Comparison of ENCODE assay signal across 31 mouse cellular contexts in genomic region chr1:53210136-53210535, GRCm38 (mm10). TPM values are rescaled to one million over a fixed set of nuclear protein-coding genes. Genes with fewer than 3 reads are reported as not detected.
DNase-seq lines count a peak whose midpoint lies in the region; ATAC-seq and TF ChIP-seq lines count a peak whose summit lies in the region.
"Had no signal": no experiment of that assay in that cellular context is flagged by ENCODE, and none has a peak within 500 bp of the region (broad histone marks: within the 10 kb centered on the region; RNA-seq: fewer than 3 reads in every experiment).

No protein-coding gene starts in this region.

- H3K9me3 ChIP-seq in ES-E14 (ENCODE audit: control insufficient read depth, insufficient read depth, low read depth, low read length), result no peaks in the 10 kb centered on the region
- H3K9me3 ChIP-seq in forebrain, embryonic 14.5 days (replicated peaks; ENCODE audit: control insufficient read depth, low read length), result no peaks in the 10 kb centered on the region
- no peaks in the 10 kb centered on the region for H3K9me3 ChIP-seq in kidney, embryonic 14.5 days (ENCODE audit: control insufficient read depth, low read length)
- H3K9me3 ChIP-seq in midbrain, embryonic 15.5 days, result no peaks in the 10 kb centered on the region
- H3K9me3 ChIP-seq: G1E had no signal

- no peak overlapping the region for H3K27ac ChIP-seq in ES-E14 (ENCODE audit: insufficient read depth, low read depth, low read length, poor library complexity, severe bottlenecking)
- no peak overlapping the region for H3K27ac ChIP-seq in forebrain, embryonic 14.5 days (ENCODE audit: low read depth, low read length)
- no peak overlapping the region for H3K27ac ChIP-seq in kidney, embryonic 14.5 days (ENCODE audit: low read depth, low read length)
- no peak overlapping the region for H3K27ac ChIP-seq in midbrain, embryonic 15.5 days

- H3K4me2 ChIP-seq in forebrain, embryonic 14.5 days (ENCODE audit: low read length), result no peak overlapping the region
- no peak overlapping the region for H3K4me2 ChIP-seq in kidney, embryonic 14.5 days (replicated peaks; ENCODE audit: low read depth, low read length)
- no peak overlapping the region for H3K4me2 ChIP-seq in midbrain, embryonic 15.5 days

- no peak for ATAC-seq in forebrain, embryonic 14.5 days
- ATAC-seq in kidney, embryonic 14.5 days (ENCODE audit: low FRiP score, low TSS enrichment), result no peak
- no peak for ATAC-seq in midbrain, embryonic 15.5 days (replicated peaks)
- ATAC-seq: activated CD4-positive, CD25-positive, alpha-beta regulatory T cell, adult 4 months; CD4-positive, CD25-positive, alpha-beta regulatory T cell, adult 4 months; Patski had no signal

- DNase-seq in ES-CJ7 (ENCODE audit: low read depth, low spot score) (peak; percentile 74), ES-E14 (ENCODE audit: low read depth, low spot score) (peak; percentile 27), R1 (ENCODE audit: low read depth, low spot score) (peak; percentile 70), ZHBTc4 (ENCODE audit: low read depth, low spot score) (peak; percentile 35)
- DNase-seq in lung, postnatal 25 days (ENCODE audit: low spot score), result no peak
- no peak for DNase-seq in forebrain, embryonic 14.5 days (ENCODE audit: low spot score)
- DNase-seq: adrenal gland, adult 2 months; adrenal gland, adult 8-10 months; adrenal gland, postnatal 10 days; adrenal gland, postnatal 14 days; adrenal gland, postnatal 25 days; adrenal gland, postnatal 36 days; B cell, adult 2 months; cerebellum, adult 11 months; cerebellum, adult 11-12 months; cerebellum, adult 18-20 months; cerebellum, adult 2 months; cerebellum, adult 8-10 months; cerebellum, adult 9-10 months had no signal

- peaks cover 4 to 6% of the 10 kb centered on the region in 2 experiments; a peak in 2 of 4 replicates for H3K4me1 ChIP-seq in ES-E14 (ENCODE audit: control insufficient read depth in 2 of 2, insufficient read depth in 2 of 2, low read length in 2 of 2, poor library complexity in 1 of 2)
- H3K4me1 ChIP-seq in forebrain, embryonic 14.5 days (ENCODE audit: control insufficient read depth, insufficient read depth, low read length), result no peaks in the 10 kb centered on the region
- no peaks in the 10 kb centered on the region for H3K4me1 ChIP-seq in kidney, embryonic 14.5 days (ENCODE audit: control insufficient read depth, insufficient read depth, low read length)
- no peaks in the 10 kb centered on the region for H3K4me1 ChIP-seq in midbrain, embryonic 15.5 days

- no peak overlapping the region for H3K9ac ChIP-seq in ES-E14 (ENCODE audit: insufficient read depth, low read depth, low read length, poor library complexity, severe bottlenecking)
- H3K9ac ChIP-seq in forebrain, embryonic 14.5 days (ENCODE audit: low read length), result no peak overlapping the region
- H3K9ac ChIP-seq in kidney, embryonic 14.5 days (ENCODE audit: low read depth, low read length), result no peak overlapping the region
- H3K9ac ChIP-seq in midbrain, embryonic 15.5 days, result no peak overlapping the region

- in situ Hi-C loops in ES-E14 (cut with MboI; ENCODE audit: low sequenced_read_pairs in 2 of 2, unreplicated experiment in 2 of 2), result no loop called here

- no peaks in the 10 kb centered on the region for H3K27me3 ChIP-seq in forebrain, embryonic 14.5 days (replicated peaks; ENCODE audit: control insufficient read depth, insufficient read depth, low read length)
- H3K27me3 ChIP-seq in kidney, embryonic 14.5 days (ENCODE audit: control insufficient read depth, insufficient read depth, low read length), result no peaks in the 10 kb centered on the region
- H3K27me3 ChIP-seq in midbrain, embryonic 15.5 days (replicated peaks), result no peaks in the 10 kb centered on the region
- H3K27me3 ChIP-seq: CH12.LX, Patski had no signal

- H3K4me3 ChIP-seq in ES-E14 (ENCODE audit: insufficient read depth in 1 of 2, low read depth in 1 of 2, low read length in 2 of 2, poor library complexity in 1 of 2, severe bottlenecking in 1 of 2), result no peak overlapping the region
- H3K4me3 ChIP-seq in forebrain, embryonic 14.5 days (ENCODE audit: low read depth, low read length), result no peak overlapping the region
- H3K4me3 ChIP-seq in kidney, embryonic 14.5 days (ENCODE audit: low read length), result no peak overlapping the region
- H3K4me3 ChIP-seq in midbrain, embryonic 15.5 days, result no peak overlapping the region

- H3K36me3 ChIP-seq in ES-E14 (ENCODE audit: control insufficient read depth, insufficient read depth, low read length, poor library complexity, severe bottlenecking), result no peaks in the 10 kb centered on the region; the same call in none of the 2 replicates
- H3K36me3 ChIP-seq in forebrain, embryonic 14.5 days (ENCODE audit: control insufficient read depth, insufficient read depth, low read length), result no peaks in the 10 kb centered on the region
- no peaks in the 10 kb centered on the region; the same call in 1 of the 2 replicates for H3K36me3 ChIP-seq in kidney, embryonic 14.5 days (ENCODE audit: control insufficient read depth, insufficient read depth, low read length)
- H3K36me3 ChIP-seq in midbrain, embryonic 15.5 days (replicated peaks), result no peaks in the 10 kb centered on the region

TF ChIP-seq in ES-E14, 5 proteins besides CTCF, POLR2A, EP300 and RAD21:
- TF ChIP-seq ZC3H11A (IDR thresholded peaks at IDR 0.05; ENCODE audit: borderline replicate concordance, low read depth, low read length) (no peak), HCFC1 (IDR thresholded peaks at IDR 0.05; ENCODE audit: borderline replicate concordance, insufficient read depth, low read length) (no peak), CHD2 (IDR thresholded peaks at IDR 0.05; ENCODE audit: low read depth, low read length) (no peak), MAFK (IDR thresholded peaks at IDR 0.05; ENCODE audit: insufficient read depth, low read depth, low read length) (no peak), ZNF384 (IDR thresholded peaks at IDR 0.05; ENCODE audit: low read depth, low read length) (no peak)
TF ChIP-seq in ES-E14: peak in this region for 0.

RNA-seq across cellular contexts. Expression of gene 1700019A02Rik, which starts 22.7 kb away (rescaled TPM):
- 0.95 and 2.3 TPM in 2 replicates for total RNA-seq in ES-E14 (2012; rRNA removed)
- polyA plus RNA-seq in forebrain, embryonic 14.5 days (2014; fragmentation: Nextera tagmentation; extraction: Ambion mirVana), result not detected in 2 replicates
- polyA plus RNA-seq in kidney, embryonic 14.5 days (2014; fragmentation: Nextera tagmentation; extraction: Ambion mirVana), result not detected in 2 replicates
- not detected in 2 replicates for polyA plus RNA-seq in midbrain, embryonic 15.5 days (2015; fragmentation: Nextera tagmentation; extraction: Ambion mirVana)
- total RNA-seq: adrenal gland, adult 18-20 months; adrenal gland, adult 2 months; adrenal gland, adult 8-10 months; adrenal gland, postnatal 10 days; adrenal gland, postnatal 14 days; adrenal gland, postnatal 25 days; adrenal gland, postnatal 36 days; adrenal gland, postnatal 4 days; CH12.LX; G1E; MEL had no signal
- polyA plus RNA-seq: activated CD4-positive, CD25-positive, alpha-beta regulatory T cell, adult 4 months; adrenal gland, adult 2 months; brain, embryonic 14.5 days; C2C12; CD4-positive, CD25-positive, alpha-beta regulatory T cell, adult 4 months; cerebellum, adult 2 months; G1E; Patski had no signal

Comparison
In these comparisons a context has a peak if more than half of its experiments do, and no peak if none do; other contexts are left out.
1. DNase-seq: peak in ES-CJ7 (single experiment), ES-E14 (single experiment), R1 (single experiment) and ZHBTc4 (single experiment); none in lung, postnatal 25 days (single experiment) and forebrain, embryonic 14.5 days (single experiment).